Mouse (Mus musculus): ENCODE measurements at regions not wholly inside any gene's neighbourhood (a gene's known extent, or its start where the extent isn't known, plus 50 kb on each side); places are given as distances from the start of the nearest gene placed in this dataset.

GRCm38 (mm10) chr11:44206866-44207265, 193.0 kb upstream of the Il12b start:
- Histone ChIP-seq H3K36me3 (ENCODE audit: control insufficient read depth, insufficient read depth, low read length) (no peaks in the 10 kb centered on the region), H3K27me3 (ENCODE audit: control insufficient read depth, insufficient read depth, low read length) (no peaks in the 10 kb centered on the region), H3K27ac (ENCODE audit: insufficient read depth, low read length) (no peak overlapping the region), H3K4me3 (ENCODE audit: extremely low read depth, insufficient read depth, insufficient read length) (no peak overlapping the region), H3K4me1 (ENCODE audit: control insufficient read depth, insufficient read depth, insufficient read length) (no peaks in the 10 kb centered on the region)
- no peak for TF ChIP-seq POLR2A (IDR thresholded peaks at IDR 0.05; ENCODE audit: low read depth, low read length)
- no peak for TF ChIP-seq CTCF (IDR thresholded peaks at IDR 0.05; ENCODE audit: extremely low read depth, insufficient read depth, insufficient read length, insufficient replicate concordance)
- 31% methylated on average over 4 of the region's 4 CpGs for WGBS
- no peak for DNase-seq (ENCODE audit: low read depth in 1 of 2, low spot score in 2 of 2)

GRCm38 (mm10) chr11:44211871-44212441, 187.9 kb upstream of the Il12b start:
- no peak for TF ChIP-seq POLR2A (IDR thresholded peaks at IDR 0.05; ENCODE audit: low read depth, low read length)
- peak; percentile 26; the same call in 1 of the 2 replicates for TF ChIP-seq CTCF (IDR thresholded peaks at IDR 0.05; ENCODE audit: extremely low read depth, insufficient read depth, insufficient read length, insufficient replicate concordance)
- Histone ChIP-seq H3K4me1 (ENCODE audit: control insufficient read depth, insufficient read depth, insufficient read length) (no peaks in the 10 kb centered on the region), H3K27ac (ENCODE audit: insufficient read depth, low read length) (no peak overlapping the region), H3K4me3 (ENCODE audit: extremely low read depth, insufficient read depth, insufficient read length) (no peak overlapping the region), H3K27me3 (ENCODE audit: control insufficient read depth, insufficient read depth, low read length) (no peaks in the 10 kb centered on the region), H3K36me3 (ENCODE audit: control insufficient read depth, insufficient read depth, low read length) (no peaks in the 10 kb centered on the region)
- WGBS: 55% methylated on average over 9 of the region's 9 CpGs
- DNase-seq (ENCODE audit: low read depth in 1 of 2, low spot score in 2 of 2): no peak

GRCm38 (mm10) chr11:44214095-44214494, 185.8 kb upstream of the Il12b start:
- H3K36me3 ChIP-seq (ENCODE audit: control insufficient read depth, insufficient read depth, low read length): no peaks in the 10 kb centered on the region
- DNase-seq (ENCODE audit: low read depth in 1 of 2, low spot score in 2 of 2): no peak
- no peaks in the 10 kb centered on the region for H3K27me3 ChIP-seq (ENCODE audit: control insufficient read depth, insufficient read depth, low read length)
- no peaks in the 10 kb centered on the region for H3K4me1 ChIP-seq (ENCODE audit: control insufficient read depth, insufficient read depth, insufficient read length)
- no peak overlapping the region for H3K27ac ChIP-seq (ENCODE audit: insufficient read depth, low read length)
- TF ChIP-seq CTCF (IDR thresholded peaks at IDR 0.05; ENCODE audit: extremely low read depth, insufficient read depth, insufficient read length, insufficient replicate concordance) (no peak), POLR2A (IDR thresholded peaks at IDR 0.05; ENCODE audit: low read depth, low read length) (no peak)
- no peak overlapping the region for H3K4me3 ChIP-seq (ENCODE audit: extremely low read depth, insufficient read depth, insufficient read length)

GRCm38 (mm10) chr11:44216346-44216745, 183.5 kb upstream of the Il12b start:
- Histone ChIP-seq H3K27ac (ENCODE audit: insufficient read depth, low read length) (no peak overlapping the region), H3K4me3 (ENCODE audit: extremely low read depth, insufficient read depth, insufficient read length) (no peak overlapping the region), H3K4me1 (ENCODE audit: control insufficient read depth, insufficient read depth, insufficient read length) (no peaks in the 10 kb centered on the region), H3K27me3 (ENCODE audit: control insufficient read depth, insufficient read depth, low read length) (no peaks in the 10 kb centered on the region), H3K36me3 (ENCODE audit: control insufficient read depth, insufficient read depth, low read length) (no peaks in the 10 kb centered on the region)
- no peak for DNase-seq (ENCODE audit: low read depth in 1 of 2, low spot score in 2 of 2)
- no peak for TF ChIP-seq POLR2A (IDR thresholded peaks at IDR 0.05; ENCODE audit: low read depth, low read length)
- no peak for TF ChIP-seq CTCF (IDR thresholded peaks at IDR 0.05; ENCODE audit: extremely low read depth, insufficient read depth, insufficient read length, insufficient replicate concordance)
- WGBS: 89% methylated on average over 3 of the region's 3 CpGs

- Histone ChIP-seq H3K4me1 (ENCODE audit: control insufficient read depth, insufficient read depth, insufficient read length) (no peaks in the 10 kb centered on the region), H3K27me3 (ENCODE audit: control insufficient read depth, insufficient read depth, low read length) (no peaks in the 10 kb centered on the region), H3K36me3 (ENCODE audit: control insufficient read depth, insufficient read depth, low read length) (no peaks in the 10 kb centered on the region), H3K4me3 (ENCODE audit: extremely low read depth, insufficient read depth, insufficient read length) (no peak overlapping the region), H3K27ac (ENCODE audit: insufficient read depth, low read length) (no peak overlapping the region)
- 79% methylated on average over 3 of the region's 3 CpGs for WGBS
- TF ChIP-seq CTCF (IDR thresholded peaks at IDR 0.05; ENCODE audit: extremely low read depth, insufficient read depth, insufficient read length, insufficient replicate concordance): no peak
- no peak for TF ChIP-seq POLR2A (IDR thresholded peaks at IDR 0.05; ENCODE audit: low read depth, low read length)
- DNase-seq (ENCODE audit: low read depth in 1 of 2, low spot score in 2 of 2): no peak
Observed at GRCm38 (mm10) chr11:44219971-44220370, 179.9 kb upstream of the Il12b start.

- TF ChIP-seq POLR2A (IDR thresholded peaks at IDR 0.05; ENCODE audit: low read depth, low read length): no peak
- TF ChIP-seq CTCF (IDR thresholded peaks at IDR 0.05; ENCODE audit: extremely low read depth, insufficient read depth, insufficient read length, insufficient replicate concordance): no peak
- Histone ChIP-seq H3K4me1 (ENCODE audit: control insufficient read depth, insufficient read depth, insufficient read length) (no peaks in the 10 kb centered on the region), H3K4me3 (ENCODE audit: extremely low read depth, insufficient read depth, insufficient read length) (no peak overlapping the region)
Observed at GRCm38 (mm10) chr11:44229996-44230395, 169.9 kb upstream of the Il12b start.

GRCm38 (mm10) chr11:44235456-44235855, 164.4 kb upstream of the Il12b start:
- Histone ChIP-seq H3K36me3 (ENCODE audit: control insufficient read depth, insufficient read depth, low read length) (no peaks in the 10 kb centered on the region), H3K4me3 (ENCODE audit: extremely low read depth, insufficient read depth, insufficient read length) (no peak overlapping the region), H3K4me1 (ENCODE audit: control insufficient read depth, insufficient read depth, insufficient read length) (no peaks in the 10 kb centered on the region), H3K27me3 (ENCODE audit: control insufficient read depth, insufficient read depth, low read length) (no peaks in the 10 kb centered on the region), H3K27ac (ENCODE audit: insufficient read depth, low read length) (no peak overlapping the region)
- no peak for TF ChIP-seq POLR2A (IDR thresholded peaks at IDR 0.05; ENCODE audit: low read depth, low read length)
- no peak for TF ChIP-seq CTCF (IDR thresholded peaks at IDR 0.05; ENCODE audit: extremely low read depth, insufficient read depth, insufficient read length, insufficient replicate concordance)
- no peak for DNase-seq (ENCODE audit: low read depth in 1 of 2, low spot score in 2 of 2)

More at GRCm38 (mm10) chr11:44229996-44230395, 169.9 kb upstream of the Il12b start:
- H3K36me3 ChIP-seq (ENCODE audit: control insufficient read depth, insufficient read depth, low read length): no peaks in the 10 kb centered on the region
- DNase-seq (ENCODE audit: low read depth in 1 of 2, low spot score in 2 of 2): no peak
- WGBS: 81% methylated on average over 5 of the region's 5 CpGs
- no peaks in the 10 kb centered on the region for H3K27me3 ChIP-seq (ENCODE audit: control insufficient read depth, insufficient read depth, low read length)
- no peak overlapping the region for H3K27ac ChIP-seq (ENCODE audit: insufficient read depth, low read length)

Measured in spleen, adult 2 months (tissue).